Mouse (Mus musculus) stomach, embryonic 14.5 days (tissue): ENCODE measurements around the gene Mbd3. TPM values are rescaled to one million over a fixed set of nuclear protein-coding genes. Genes with fewer than 3 reads are reported as not detected.
A peak's percentile ranks its signal among the peaks of the same experiment; 100 is the strongest.

Source experiments
- ATAC-seq: fragments of 200-750 bp; cut with Nextera tagmentation; 2 replicates; pipeline ENCODE4 v1.8.0; 2017; ENCODE audit warnings: low read depth, moderate TSS enrichment; ENCODE audit not compliant: insufficient number of reproducible peaks, insufficient read depth, low FRiP score
- H3K27ac ChIP-seq: fragments of 300-500 bp; sonication (generic); 2 replicates; pipeline ENCODE4 v1.5.1; 2014; ENCODE audit warnings: mild to moderate bottlenecking, low read length, moderate library complexity, mixed read lengths
- H3K27me3 ChIP-seq: fragments of 300-500 bp; sonication (generic); 2 replicates; pipeline ENCODE4 v1.6.1; 2014; ENCODE audit warnings: low read length, control low read depth, mixed read lengths; ENCODE audit not compliant: control insufficient read depth, insufficient read depth
- H3K36me3 ChIP-seq: fragments of 300-500 bp; sonication (generic); 2 replicates; pipeline ENCODE4 v1.6.1; 2014; ENCODE audit warnings: mild to moderate bottlenecking, control low read depth, low read length, moderate library complexity, mixed read lengths; ENCODE audit not compliant: control insufficient read depth, insufficient read depth
- H3K4me1 ChIP-seq: fragments of 300-500 bp; sonication (generic); 2 replicates; pipeline ENCODE4 v1.6.1; 2014; ENCODE audit warnings: low read length, control low read depth, mixed read lengths; ENCODE audit not compliant: control insufficient read depth, insufficient read depth
- H3K4me2 ChIP-seq: fragments of 300-500 bp; sonication (generic); replicated peaks from 2 replicates; pipeline ENCODE4 v1.6.1; 2014; ENCODE audit warnings: low read depth, low read length, control low read depth
- H3K4me3 ChIP-seq: fragments of 300-500 bp; sonication (generic); 2 replicates; pipeline ENCODE4 v1.5.1; 2014; ENCODE audit warnings: low read depth, low read length, control low read depth
- H3K9ac ChIP-seq: fragments of 300-500 bp; sonication (generic); replicated peaks from 2 replicates; pipeline ENCODE4 v1.6.1; 2014; ENCODE audit warnings: low read depth, mild to moderate bottlenecking, control low read depth, low read length, moderate library complexity, mixed read lengths
- H3K9me3 ChIP-seq: fragments of 300-500 bp; sonication (generic); 2 replicates; pipeline ENCODE4 v1.6.1; 2016; ENCODE audit warnings: low read depth, low read length, control low read depth; ENCODE audit not compliant: control insufficient read depth
- WGBS: fragments of 180-500 bp; shearing (Covaris S2); extraction: QIAGEN DNeasy Blood & Tissue Kit; methylation state at CpG from one replicate; pipeline ENCODE4 v1.1.7; 2014; 5-methylcytosine and 5-hydroxymethylcytosine counted together
- polyA plus RNA-seq: library from polyadenylated mRNA; unstranded; fragments of >200 nt; fragmentation: Nextera tagmentation; extraction: Ambion mirVana; gene quantifications from 2 replicates; pipeline ENCODE4 v1.2.1, GENCODE M21; 2014

The Mbd3 gene
- polyA plus RNA-seq, 1 experiment from 2014 or later, result 200 TPM

DNA sequence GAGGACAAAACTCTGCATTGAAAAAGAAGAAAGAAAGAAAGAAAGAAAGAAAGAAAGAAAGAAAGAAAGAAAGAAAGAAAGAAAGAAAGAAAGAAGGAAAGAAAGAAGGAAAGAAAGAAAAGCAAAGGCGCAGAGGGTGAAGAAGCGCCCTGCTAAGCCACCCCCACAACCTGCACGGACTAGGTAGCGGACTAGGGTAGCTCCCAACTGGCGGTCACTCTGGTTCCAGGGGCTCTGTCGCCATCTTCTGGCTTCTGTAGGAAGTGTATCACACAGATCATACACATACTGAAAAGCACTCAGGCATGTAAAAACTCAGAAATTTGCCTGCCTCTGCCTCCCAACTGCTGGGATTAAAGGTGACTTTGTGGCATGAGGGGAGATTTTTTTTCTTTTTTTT, 25.3 kb downstream of the Mbd3 start:
- WGBS, result 17% methylated on average over 6 of the region's 6 CpGs
- no peak overlapping the region for H3K9ac ChIP-seq
- H3K36me3 ChIP-seq, result no peaks in the 10 kb centered on the region
- ATAC-seq, result no peak; the same call in 1 of the 2 replicates
- no peaks in the 10 kb centered on the region for H3K27me3 ChIP-seq
- H3K27ac ChIP-seq, result no peak overlapping the region
- H3K4me2 ChIP-seq, result no peak overlapping the region
- H3K4me1 ChIP-seq, result no peaks in the 10 kb centered on the region
- no peaks in the 10 kb centered on the region for H3K9me3 ChIP-seq
- no peak overlapping the region for H3K4me3 ChIP-seq

DNA sequence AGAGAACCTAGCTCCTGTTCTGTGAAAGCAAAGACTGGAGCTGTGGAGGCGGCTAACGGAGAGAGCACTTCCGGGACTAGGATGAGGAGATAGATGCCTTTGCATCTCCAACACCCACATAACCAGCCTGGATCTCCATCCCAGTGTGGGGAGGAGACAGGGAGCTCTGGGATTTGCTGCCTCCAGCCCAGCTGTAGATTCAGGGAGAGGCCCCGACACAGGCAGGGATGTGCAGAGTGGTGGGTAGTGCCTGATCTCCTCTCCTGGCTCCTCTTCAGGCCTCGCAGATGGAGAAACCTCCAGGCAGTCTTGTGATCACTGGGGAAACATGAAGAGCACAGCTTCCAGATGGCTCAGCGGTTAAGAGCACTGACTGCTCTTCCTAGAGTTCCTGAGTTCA, 26.6 kb downstream of the Mbd3 start:
- ATAC-seq, result no peak
- no peaks in the 10 kb centered on the region for H3K27me3 ChIP-seq
- H3K4me3 ChIP-seq, result no peak overlapping the region
- no peaks in the 10 kb centered on the region for H3K9me3 ChIP-seq
- H3K9ac ChIP-seq, result no peak overlapping the region
- no peak overlapping the region for H3K4me2 ChIP-seq
- H3K4me1 ChIP-seq, result no peaks in the 10 kb centered on the region
- no peaks in the 10 kb centered on the region for H3K36me3 ChIP-seq
- no peak overlapping the region for H3K27ac ChIP-seq
- WGBS, result 83% methylated on average over 6 of the region's 6 CpGs

DNA sequence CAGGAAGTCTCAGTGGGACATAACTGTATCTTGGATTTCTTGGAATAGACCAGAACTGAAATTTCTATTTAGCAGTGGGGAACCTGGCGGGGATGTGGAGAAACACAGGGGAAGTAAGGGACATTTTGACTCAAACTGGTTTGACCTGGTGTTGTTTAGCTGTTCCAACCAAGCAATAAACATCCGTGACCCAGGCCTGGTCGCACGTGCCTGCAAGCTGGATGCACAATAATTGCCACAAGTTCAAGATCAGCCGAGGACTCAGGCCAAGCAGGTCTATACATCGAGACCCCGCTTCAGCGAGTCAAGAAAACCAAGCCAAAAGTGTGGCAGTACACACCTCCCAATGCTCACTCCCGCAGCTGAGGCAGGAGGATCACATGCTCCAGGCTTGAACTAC, 27.4 kb downstream of the Mbd3 start:
- Histone ChIP-seq H3K27me3 (no peaks in the 10 kb centered on the region), H3K9me3 (no peaks in the 10 kb centered on the region), H3K9ac (no peak overlapping the region), H3K4me2 (0 out of 2 replicates have a peak overlapping the region, but pooled peaks have one; percentile 13), H3K4me3 (0 out of 2 replicates have a peak overlapping the region, but pooled peaks have one; percentile 7), H3K36me3 (no peaks in the 10 kb centered on the region), H3K27ac (no peak overlapping the region), H3K4me1 (no peaks in the 10 kb centered on the region)
- 53% methylated on average over 9 of the region's 9 CpGs for WGBS
- ATAC-seq, result no peak

DNA sequence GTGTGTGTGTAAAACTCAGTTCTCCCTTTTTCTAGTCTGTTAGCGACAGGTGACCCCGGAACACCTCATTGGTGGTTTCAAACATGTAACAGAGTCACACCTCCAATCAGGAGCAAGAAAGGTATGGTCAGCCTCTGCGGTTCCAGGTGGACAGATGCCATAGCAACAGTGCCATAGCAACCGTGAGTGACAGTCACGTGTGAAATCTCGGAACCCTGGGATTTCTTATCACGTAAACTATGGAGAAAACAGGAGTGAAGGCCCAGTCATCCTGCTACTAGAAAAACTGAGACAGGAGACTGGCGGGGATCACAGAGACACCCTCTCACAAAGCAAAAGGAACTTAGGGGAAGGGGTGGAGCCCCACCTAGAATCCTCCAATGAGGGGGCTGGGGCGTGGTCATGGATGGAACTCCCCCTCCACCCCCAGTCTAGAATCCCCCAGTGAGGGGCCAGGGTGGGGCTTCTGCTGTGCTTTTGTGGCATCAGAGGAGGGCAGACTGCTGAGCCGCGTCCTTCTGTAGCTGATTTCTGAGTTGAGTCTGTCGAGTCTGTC, 27.9 kb downstream of the Mbd3 start:
- 4% methylated on average over 12 of the region's 12 CpGs for WGBS
- no peaks in the 10 kb centered on the region for H3K9me3 ChIP-seq
- no peaks in the 10 kb centered on the region for H3K4me1 ChIP-seq
- ATAC-seq, result peak; percentile 66; the same call in 1 of the 2 replicates
- H3K4me2 ChIP-seq, result peak overlapping the region; percentile 13; the same call in 1 of the 2 replicates
- H3K27me3 ChIP-seq, result no peaks in the 10 kb centered on the region
- H3K9ac ChIP-seq, result no peak overlapping the region
- peak overlapping the region; percentile 7; the same call in 1 of the 2 replicates for H3K4me3 ChIP-seq
- H3K36me3 ChIP-seq, result no peaks in the 10 kb centered on the region
- H3K27ac ChIP-seq, result no peak overlapping the region

DNA sequence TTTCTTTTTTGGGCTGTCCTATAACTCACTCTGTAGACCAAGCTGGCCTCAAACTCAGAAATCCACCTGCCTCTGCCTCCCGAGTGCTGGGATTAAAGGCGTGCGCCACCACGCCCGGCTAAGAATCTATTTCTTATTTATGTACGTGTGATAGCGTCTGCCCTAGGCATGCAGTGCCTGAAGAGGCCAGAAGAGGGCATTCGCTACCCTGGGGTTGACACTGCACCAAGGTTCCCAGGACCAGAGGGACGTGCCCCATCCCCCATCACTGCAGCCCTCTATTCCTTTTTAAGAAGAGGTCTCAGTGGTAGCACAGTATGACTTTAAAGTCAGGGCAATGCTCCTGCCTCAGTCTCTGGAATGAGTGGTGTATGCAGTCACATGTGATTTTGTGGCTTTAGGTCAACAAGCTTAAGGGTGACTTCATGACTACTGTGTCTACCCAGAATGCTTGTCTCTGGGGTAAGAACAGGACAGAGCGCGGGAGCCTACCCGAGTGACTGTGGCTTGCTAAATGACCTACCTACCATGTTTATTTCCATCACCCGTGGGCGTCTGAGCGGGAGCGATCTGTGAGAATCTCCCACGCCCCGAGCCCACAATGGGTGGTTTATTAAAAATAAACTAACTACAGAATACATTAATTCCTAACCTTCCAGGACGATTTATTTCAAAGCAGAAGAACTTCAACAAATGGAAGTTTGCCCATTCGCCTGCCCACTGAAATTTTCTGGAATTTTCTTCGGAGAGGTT, 29.2 kb downstream of the Mbd3 start:
- 80% methylated on average over 21 of the region's 21 CpGs for WGBS
- Histone ChIP-seq H3K27me3 (no peaks in the 10 kb centered on the region), H3K36me3 (no peaks in the 10 kb centered on the region)

DNA sequence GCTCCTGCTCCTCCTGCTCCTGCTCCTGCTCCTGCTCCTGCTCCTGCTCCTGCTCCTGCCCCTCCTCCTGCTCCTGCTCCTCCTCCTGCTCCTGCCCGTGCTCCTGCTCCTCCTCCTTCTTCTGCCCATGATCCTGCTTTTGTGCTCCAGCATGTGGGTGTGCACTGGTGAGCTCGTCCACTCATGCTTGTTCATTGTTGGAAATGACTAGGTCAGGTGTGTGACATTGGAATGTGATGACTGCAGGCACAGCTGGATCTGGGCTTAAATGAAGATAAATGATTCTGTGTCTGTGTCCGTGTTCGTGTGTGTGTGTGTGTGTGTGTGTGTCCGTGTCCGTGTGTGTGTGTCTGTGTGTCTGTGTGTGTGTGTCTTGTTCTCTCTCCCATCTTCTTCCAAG, 31.0 kb downstream of the Mbd3 start:
- 81% methylated on average over 6 of the region's 6 CpGs for WGBS
- no peaks in the 10 kb centered on the region for H3K27me3 ChIP-seq
- no peaks in the 10 kb centered on the region for H3K4me1 ChIP-seq
- no peak overlapping the region for H3K4me2 ChIP-seq
- H3K9ac ChIP-seq, result no peak overlapping the region
- H3K4me3 ChIP-seq, result no peak overlapping the region
- ATAC-seq, result no peak
- no peaks in the 10 kb centered on the region for H3K9me3 ChIP-seq
- no peak overlapping the region for H3K27ac ChIP-seq
- no peaks in the 10 kb centered on the region for H3K36me3 ChIP-seq

More for the DNA sequence above, 29.2 kb downstream of the Mbd3 start:
- H3K4me2 ChIP-seq, result no peak overlapping the region
- no peak for ATAC-seq
- H3K9ac ChIP-seq, result no peak overlapping the region
- no peaks in the 10 kb centered on the region for H3K9me3 ChIP-seq
- H3K27ac ChIP-seq, result no peak overlapping the region
- H3K4me3 ChIP-seq, result no peak overlapping the region
- no peaks in the 10 kb centered on the region for H3K4me1 ChIP-seq

DNA sequence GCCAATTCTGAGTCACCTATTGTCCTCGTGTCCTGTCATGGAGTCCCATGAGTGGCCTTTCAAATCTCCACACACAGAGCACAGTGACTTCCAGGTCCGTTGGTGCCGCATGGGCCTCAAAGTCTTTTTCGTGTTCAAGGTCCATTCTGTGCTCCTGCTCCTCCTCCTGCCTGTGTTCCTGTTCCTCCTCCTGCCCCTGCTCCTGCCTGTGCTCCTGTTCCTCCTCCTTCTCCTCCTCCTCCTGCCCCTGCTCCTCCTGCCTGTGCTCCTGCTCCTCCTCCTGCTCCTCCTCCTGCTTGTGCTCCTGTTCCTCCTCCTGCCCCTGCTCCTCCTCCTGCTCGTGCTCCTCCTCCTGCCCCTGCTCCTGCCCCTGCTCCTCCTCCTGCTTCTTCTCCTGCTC, 31.4 kb downstream of the Mbd3 start:
- Histone ChIP-seq H3K9ac (no peak overlapping the region), H3K4me1 (no peaks in the 10 kb centered on the region), H3K4me2 (no peak overlapping the region), H3K4me3 (no peak overlapping the region), H3K27ac (no peak overlapping the region), H3K36me3 (no peaks in the 10 kb centered on the region), H3K9me3 (no peaks in the 10 kb centered on the region), H3K27me3 (no peaks in the 10 kb centered on the region)
- no peak for ATAC-seq
- WGBS, result 61% methylated on average over 5 of the region's 5 CpGs

DNA sequence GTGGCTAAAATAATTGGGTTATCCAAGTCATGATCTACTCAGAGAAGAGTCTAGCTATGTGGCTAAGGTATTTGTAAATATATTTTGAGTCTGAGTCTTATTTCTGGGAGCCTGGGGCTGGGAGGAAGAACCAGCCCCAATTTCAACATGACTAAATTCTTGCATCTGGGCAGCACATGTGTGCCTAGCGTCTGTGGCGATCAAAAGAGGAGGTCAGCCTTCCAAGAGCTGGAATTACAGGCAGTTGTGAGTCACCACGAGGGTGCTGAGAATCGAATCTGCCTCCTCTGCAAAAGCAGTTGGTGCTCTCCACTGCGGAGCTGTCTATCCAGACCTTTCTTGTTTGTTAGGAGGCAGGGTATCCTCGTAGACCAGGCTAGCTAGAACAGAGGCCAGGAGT, 33.6 kb downstream of the Mbd3 start:
- Histone ChIP-seq H3K9me3 (no peaks in the 10 kb centered on the region), H3K4me3 (no peak overlapping the region), H3K4me1 (no peaks in the 10 kb centered on the region), H3K36me3 (no peaks in the 10 kb centered on the region), H3K27me3 (no peaks in the 10 kb centered on the region), H3K9ac (no peak overlapping the region), H3K27ac (no peak overlapping the region), H3K4me2 (no peak overlapping the region)
- ATAC-seq, result no peak
- WGBS, result 62% methylated on average over 6 of the region's 6 CpGs
